Mouse (Mus musculus): ENCODE data around the gene Foxn3.

The Foxn3 gene

GRCm38 (mm10) chr12:99298851-99299600 lies 264.4 kb downstream of the Foxn3 start:
- no peak for DNase-seq (ENCODE audit: low spot score in 2 of 2)

GRCm38 (mm10) chr12:99298242-99298641 lies 265.1 kb downstream of the Foxn3 start:
- DNase-seq (ENCODE audit: low spot score in 2 of 2) = no peak

DNA sequence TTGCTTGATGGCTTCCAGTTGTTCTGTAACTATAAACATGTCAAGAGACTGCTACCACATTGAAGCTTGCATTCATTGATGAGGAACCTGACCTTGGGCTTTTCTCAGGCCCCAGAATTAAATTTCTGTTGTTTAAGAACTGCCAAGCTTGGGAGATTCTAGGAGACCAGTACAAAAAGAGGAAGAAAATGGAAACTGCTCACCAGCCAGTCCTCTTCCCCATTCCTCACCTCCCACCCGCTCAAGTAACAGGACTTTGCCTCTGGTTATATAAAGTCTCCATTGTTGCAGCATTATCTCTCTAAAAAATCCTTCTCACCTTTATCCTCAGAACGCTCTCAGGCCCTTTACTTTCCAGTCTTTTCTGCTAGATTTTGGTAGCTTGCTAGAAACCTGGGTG lies 265.6 kb downstream of the Foxn3 start:
- DNase-seq (ENCODE audit: low spot score in 2 of 2) = no peak

- DNase-seq (ENCODE audit: low spot score in 2 of 2) = no peak
These were observed 269.9 kb downstream of the Foxn3 start for GRCm38 (mm10) chr12:99293532-99293931.

- DNase-seq (ENCODE audit: low spot score in 2 of 2) = no peak
These were observed 271.2 kb downstream of the Foxn3 start for GRCm38 (mm10) chr12:99292152-99292551.

DNA sequence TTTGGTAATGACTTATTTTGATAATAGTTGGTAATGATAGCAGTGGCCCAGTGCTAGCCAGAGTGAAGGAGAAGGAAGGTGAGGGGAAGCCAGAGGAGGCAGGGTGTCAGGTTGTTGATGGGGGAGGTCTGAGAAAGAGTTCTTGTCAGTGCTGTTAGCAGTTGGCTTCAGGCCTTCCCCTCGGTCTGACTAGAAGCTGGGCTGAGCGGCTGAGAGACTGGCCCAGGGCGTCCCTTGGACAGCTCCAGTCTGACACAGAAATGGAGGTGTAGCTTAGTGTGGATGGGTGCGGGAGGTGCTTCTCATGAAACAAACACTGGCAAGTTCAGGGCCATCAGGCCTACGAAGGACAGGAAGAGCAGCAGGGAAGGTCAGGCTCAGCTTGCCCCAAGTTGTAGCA lies 276.3 kb downstream of the Foxn3 start:
- DNase-seq (ENCODE audit: low spot score in 2 of 2) = no peak

DNA sequence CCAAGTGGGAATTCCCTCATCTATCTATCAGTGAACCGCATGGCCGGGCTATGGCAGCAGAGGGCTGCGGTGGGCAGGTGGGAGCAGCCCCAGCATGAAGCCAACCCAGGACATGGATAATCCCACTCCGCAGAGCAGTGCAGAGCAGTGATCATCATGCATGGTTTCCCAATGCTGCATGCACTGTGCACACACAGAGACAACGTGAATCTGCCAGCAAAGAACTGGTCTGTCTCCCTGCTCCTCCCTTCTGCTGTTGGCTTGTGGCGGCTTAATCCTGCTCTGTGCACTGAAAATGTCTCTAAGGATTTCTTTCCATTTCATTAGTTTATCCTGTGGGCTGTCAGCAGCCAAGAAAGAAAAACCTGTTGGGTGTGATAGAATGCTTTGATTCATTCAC lies 276.7 kb downstream of the Foxn3 start:
- no peak for DNase-seq (ENCODE audit: low spot score in 2 of 2)

DNA sequence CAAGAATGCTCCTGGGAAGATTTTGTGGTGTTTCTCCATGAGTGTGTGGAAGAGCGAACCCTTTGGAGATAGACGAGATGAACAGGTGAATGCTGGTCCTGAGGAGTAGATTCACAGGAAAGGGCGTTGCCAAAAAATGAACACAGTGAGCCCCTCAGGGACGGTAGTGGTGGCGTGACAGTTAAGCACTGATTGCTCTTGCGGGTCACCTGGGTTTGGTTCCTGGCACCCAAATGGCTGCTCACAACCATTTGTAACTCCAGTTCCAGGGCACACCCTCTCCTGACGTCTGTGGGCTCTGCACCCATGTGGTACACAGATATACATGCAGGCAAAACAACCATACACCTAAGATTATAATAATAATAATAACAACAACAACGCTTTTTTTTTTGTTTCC lies 277.7 kb downstream of the Foxn3 start:
- no peak for DNase-seq (ENCODE audit: low spot score in 2 of 2)

GRCm38 (mm10) chr12:99285199-99285598 lies 278.2 kb downstream of the Foxn3 start:
- no peak for DNase-seq (ENCODE audit: low spot score in 2 of 2)

DNA sequence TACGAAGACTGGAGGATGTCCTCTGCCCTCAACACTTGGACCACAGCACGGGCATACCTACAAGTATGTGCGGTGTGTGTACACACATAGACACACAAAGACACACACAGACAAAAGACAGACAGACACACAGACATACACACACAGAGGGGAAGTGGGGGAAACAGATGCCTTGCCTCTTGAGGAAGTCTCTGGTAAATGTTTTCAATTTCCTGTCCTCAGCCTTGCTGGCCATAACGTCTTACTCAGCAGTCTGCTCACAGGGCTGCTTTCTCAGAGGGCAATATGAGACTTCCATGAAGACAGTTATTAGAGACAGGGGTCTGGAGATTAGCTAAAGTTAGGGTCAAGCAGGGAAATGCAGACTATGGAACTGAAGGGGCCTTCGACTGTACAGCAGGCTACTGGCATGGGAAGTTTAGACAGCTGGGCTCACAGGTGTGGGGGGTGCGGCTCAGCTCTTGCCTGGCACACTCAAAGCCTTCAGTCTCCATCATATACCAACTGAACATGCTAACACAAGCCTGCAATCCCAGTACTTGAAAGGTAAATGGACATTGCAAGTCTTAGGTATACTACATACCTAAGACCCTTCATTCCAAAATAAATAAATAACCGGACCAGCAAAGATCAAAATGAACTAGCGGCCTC lies 278.8 kb downstream of the Foxn3 start:
- no peak for DNase-seq (ENCODE audit: low spot score in 2 of 2)

- DNase-seq (ENCODE audit: low spot score in 2 of 2) = no peak
These were observed 282.6 kb downstream of the Foxn3 start for GRCm38 (mm10) chr12:99280826-99281225.

DNA sequence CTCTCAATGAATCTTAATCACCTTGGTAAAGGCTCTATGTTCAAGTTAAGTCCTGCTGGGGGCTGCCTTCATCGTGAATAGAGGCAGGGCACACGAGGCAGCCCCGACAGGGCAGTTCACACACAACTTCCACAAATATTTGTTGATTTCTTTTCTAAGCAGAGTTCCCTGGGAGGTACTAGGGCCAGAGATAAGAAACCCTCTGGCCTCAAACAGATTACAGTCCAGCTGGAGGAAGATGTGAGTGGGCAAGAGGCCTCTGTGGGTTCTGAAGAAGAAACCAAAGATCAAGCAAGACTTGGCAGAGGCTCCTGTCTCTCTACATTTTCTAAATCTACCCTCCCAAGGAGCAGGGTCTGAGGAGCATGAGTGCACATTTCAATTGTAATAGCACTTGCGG lies 283.1 kb downstream of the Foxn3 start:
- no peak for DNase-seq (ENCODE audit: low spot score in 2 of 2)

DNA sequence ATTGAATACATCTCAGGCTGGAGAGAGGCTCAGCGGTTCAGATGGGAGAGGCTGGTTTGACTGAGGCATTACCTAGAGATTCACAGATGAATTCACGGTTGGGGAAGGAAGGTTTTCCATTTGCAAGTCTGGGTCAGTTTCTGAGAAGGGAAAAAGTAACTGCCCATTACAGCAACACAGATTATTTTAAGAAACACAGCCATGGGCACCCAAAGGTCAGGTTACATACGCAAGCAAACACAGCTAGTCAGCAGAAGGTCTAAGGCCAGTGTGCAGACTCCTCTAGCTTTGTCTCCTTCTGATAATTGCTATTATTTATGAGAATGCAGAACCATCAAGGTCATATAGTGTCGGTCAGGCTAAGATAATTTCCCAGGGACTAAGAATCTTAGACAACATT lies 284.0 kb downstream of the Foxn3 start:
- DNase-seq (ENCODE audit: low spot score in 2 of 2) = no peak

DNA sequence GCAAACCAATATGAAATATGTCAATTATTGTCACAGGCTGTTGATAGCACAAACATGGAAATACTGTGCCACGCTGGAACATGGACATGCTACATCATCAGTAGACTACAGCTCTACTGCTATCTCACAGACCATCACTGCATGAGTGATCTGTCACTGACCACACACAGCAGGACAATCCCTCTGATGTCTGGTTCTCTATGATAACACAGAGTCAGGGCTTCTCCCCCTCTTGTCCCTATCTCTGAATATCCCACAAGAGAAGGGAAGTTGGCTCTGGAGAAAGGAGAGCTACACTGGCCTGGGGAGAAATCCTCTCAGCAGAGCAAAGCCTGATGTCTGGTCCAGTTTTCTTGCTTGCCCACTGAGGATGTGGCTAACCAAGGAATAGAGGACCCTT lies 288.8 kb downstream of the Foxn3 start:
- no peak for DNase-seq (ENCODE audit: low spot score in 2 of 2)

DNA sequence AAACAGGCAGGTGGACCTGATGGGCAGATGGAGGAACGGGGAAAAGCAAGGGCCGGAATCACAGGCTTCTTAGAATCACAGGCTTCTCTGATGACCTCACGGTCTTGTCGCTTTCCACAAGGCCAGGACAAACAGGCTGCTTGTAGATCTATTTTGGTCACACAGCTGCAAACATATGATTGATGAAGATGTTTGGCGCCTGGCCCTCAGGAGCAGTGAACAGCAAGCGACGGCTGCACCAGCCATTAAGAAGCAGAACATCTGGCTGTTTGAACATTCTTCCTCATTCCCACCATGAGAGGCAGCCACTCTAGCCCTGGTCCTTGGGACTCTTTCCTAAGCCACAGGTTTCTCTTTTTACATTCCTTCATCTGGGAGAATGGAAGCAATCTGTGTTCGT lies 294.0 kb downstream of the Foxn3 start:
- no peak for DNase-seq (ENCODE audit: low spot score in 2 of 2)

DNA sequence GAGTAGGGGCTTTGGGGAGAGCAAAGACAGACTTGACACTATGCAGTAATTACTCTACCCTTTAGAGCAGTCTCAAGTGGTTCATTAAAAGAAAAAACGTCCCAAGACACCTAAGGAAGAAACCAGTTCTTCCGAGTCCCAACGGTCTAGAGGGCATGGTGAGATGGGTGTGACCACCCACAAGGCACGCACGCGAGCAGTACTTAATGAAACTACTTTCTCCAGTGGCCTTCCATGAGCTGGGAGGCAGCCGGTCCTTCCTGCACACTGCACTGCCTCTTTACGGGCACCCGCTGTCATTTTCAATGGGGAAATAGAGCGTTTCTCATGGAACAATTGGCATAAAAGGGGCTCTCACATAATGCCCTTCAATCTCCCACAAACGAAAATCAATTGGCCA lies 294.4 kb downstream of the Foxn3 start:
- DNase-seq (ENCODE audit: low spot score in 2 of 2) = no peak

- DNase-seq (ENCODE audit: low spot score in 2 of 2) = no peak
These were observed 295.6 kb downstream of the Foxn3 start for GRCm38 (mm10) chr12:99267732-99268131.

DNA sequence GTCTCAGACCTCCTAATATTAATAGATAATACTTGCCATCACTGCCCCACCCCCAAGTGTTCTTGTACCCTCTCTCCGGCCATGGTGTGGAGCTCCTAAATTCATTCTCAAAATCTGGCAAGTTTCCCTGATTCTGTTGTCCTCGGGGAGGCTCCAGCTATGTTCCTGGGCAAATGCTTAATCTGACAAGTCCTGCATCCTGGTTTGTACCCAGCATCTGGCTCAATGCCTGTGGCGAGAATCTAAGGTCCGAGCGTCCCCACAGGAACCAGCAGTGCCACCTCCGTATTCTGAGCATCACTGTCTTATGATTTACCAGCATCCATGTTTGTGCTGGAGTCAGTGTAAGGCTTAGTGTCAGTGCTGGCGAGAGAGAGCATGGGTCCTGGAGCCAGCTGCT lies 296.9 kb downstream of the Foxn3 start:
- DNase-seq (ENCODE audit: low spot score in 2 of 2) = no peak

DNA sequence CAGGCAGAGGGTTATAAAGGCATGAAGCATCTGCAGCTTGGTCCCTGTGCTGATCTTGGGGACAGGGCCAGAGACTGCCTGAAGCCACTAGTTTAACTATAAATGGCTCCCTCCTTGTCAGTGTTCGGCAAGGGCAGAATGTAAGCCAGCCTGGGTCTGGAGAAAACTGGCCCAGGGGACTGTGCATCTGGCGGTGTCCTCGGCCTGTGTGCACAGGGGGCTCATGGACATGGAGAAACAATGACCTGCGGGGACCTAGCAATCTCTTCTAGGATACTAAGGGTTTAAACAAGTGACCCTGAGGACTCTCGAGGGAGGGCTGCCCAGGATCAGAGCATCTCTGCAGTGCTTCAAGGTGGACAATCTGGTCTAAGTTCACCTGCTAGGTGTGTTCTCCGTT lies 297.6 kb downstream of the Foxn3 start:
- no peak for DNase-seq (ENCODE audit: low spot score in 2 of 2)

DNA sequence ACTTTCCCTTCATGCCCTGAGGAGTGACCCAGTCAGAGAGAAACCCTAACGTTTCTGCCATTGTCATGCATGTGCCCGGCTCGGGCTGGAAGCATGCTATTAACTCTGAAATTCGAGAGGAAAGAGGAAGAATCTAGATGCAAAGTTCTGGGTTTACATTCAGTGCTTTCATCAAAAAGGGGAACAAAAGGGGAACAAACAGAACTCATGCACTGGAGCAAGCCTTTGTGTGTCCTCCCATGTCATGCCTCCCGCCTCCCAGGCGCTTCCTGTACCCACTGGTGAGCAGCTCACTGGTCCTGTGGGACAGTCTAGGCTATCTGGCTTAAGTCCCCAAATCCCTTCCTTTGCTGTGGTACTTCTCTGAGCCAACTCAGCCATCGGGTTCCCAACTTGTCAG lies 299.0 kb downstream of the Foxn3 start:
- no peak for DNase-seq (ENCODE audit: low spot score in 2 of 2)

- DNase-seq (ENCODE audit: low spot score in 2 of 2) = no peak
These were observed 299.6 kb downstream of the Foxn3 start for GRCm38 (mm10) chr12:99263592-99264335.

DNA sequence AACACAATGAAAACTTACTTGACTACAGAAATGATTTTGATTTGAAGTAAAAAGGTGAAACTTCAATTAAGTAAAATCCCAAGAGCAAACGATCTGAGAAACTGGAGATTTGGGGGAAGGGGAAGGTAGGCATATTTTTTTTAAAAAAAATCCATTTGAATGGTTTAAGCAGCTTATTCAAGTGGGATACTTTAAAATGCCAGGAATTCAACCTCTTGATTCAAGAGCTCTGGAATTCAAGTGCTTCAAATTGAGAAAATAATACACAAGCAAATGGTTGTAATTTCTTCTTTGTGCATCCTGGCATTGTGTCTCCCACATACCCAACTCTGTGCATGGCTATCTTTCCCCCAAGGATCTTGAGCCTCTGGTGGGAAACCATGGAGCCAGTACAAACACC lies 300.5 kb downstream of the Foxn3 start:
- no peak for DNase-seq (ENCODE audit: low spot score in 2 of 2)

DNA sequence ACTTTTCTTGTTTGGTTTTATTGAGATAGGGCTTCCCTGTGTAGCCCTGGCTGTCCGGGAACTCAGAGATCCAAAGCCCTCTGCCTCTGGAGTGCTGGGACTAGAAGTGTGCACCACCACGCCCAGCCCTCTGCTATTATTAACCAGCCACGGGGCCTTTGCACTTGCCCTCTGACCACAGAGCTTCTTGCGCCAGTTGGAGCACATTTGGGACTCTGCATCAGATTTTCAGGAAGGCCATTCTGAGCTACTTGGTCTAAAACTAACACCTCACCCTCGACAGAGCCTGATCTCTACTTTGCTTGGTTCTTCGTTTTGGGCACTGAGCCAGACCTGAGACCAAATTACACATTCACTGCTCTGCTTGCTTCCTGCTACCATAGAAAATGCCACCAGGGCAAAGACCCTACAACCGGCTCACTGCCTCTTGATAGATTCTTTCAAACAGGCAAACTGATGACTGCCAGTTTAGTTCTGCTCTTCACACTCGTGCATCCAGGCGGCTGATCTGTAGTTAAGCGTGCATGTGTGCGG lies 301.2 kb downstream of the Foxn3 start:
- DNase-seq (ENCODE audit: low spot score in 2 of 2) = no peak
